Mouse (Mus musculus): ENCODE results near the gene Slc7a7. TPM values are rescaled to one million over a fixed set of nuclear protein-coding genes. Genes with fewer than 3 reads are reported as not detected.
A peak's percentile ranks its signal among the peaks of the same experiment; 100 is the strongest.

Gene Slc7a7
- total RNA-seq, 1 experiment from 2014 or later = 3.5 TPM

- no peak for ATAC-seq (replicated peaks in 1 of 2; ENCODE audit: insufficient read depth in 1 of 2, low FRiP score in 2 of 2, low TSS enrichment in 1 of 2, low read depth in 1 of 2, poor library complexity in 2 of 2, severe bottlenecking in 2 of 2)
These were observed 3.4 kb upstream of the Slc7a7 start for GRCm38 (mm10) chr14:54421014-54421413.

GRCm38 (mm10) chr14:54416830-54417229, 750 bp downstream of the Slc7a7 start:
- no peak for ATAC-seq (replicated peaks in 1 of 2; ENCODE audit: insufficient read depth in 1 of 2, low FRiP score in 2 of 2, low TSS enrichment in 1 of 2, low read depth in 1 of 2, poor library complexity in 2 of 2, severe bottlenecking in 2 of 2)

GRCm38 (mm10) chr14:54416229-54416775, 1.3 kb downstream of the Slc7a7 start:
- ATAC-seq (replicated peaks in 1 of 2; ENCODE audit: insufficient read depth in 1 of 2, low FRiP score in 2 of 2, low TSS enrichment in 1 of 2, low read depth in 1 of 2, poor library complexity in 2 of 2, severe bottlenecking in 2 of 2) = no peak

- no peak for ATAC-seq (replicated peaks in 1 of 2; ENCODE audit: insufficient read depth in 1 of 2, low FRiP score in 2 of 2, low TSS enrichment in 1 of 2, low read depth in 1 of 2, poor library complexity in 2 of 2, severe bottlenecking in 2 of 2)
These were observed 2.1 kb downstream of the Slc7a7 start for GRCm38 (mm10) chr14:54415241-54416020.

- no peak for ATAC-seq (replicated peaks in 1 of 2; ENCODE audit: insufficient read depth in 1 of 2, low FRiP score in 2 of 2, low TSS enrichment in 1 of 2, low read depth in 1 of 2, poor library complexity in 2 of 2, severe bottlenecking in 2 of 2)
These were observed 3.5 kb downstream of the Slc7a7 start for GRCm38 (mm10) chr14:54413877-54414700.

- 0 out of 4 replicates have a peak, but pooled peaks of 1 of the 2 experiments have one; percentile 38 for ATAC-seq (replicated peaks in 1 of 2; ENCODE audit: insufficient read depth in 1 of 2, low FRiP score in 2 of 2, low TSS enrichment in 1 of 2, low read depth in 1 of 2, poor library complexity in 2 of 2, severe bottlenecking in 2 of 2)
These were observed 4.9 kb downstream of the Slc7a7 start for GRCm38 (mm10) chr14:54412629-54413170.

GRCm38 (mm10) chr14:54412000-54412576, 5.5 kb downstream of the Slc7a7 start:
- no peak for ATAC-seq (replicated peaks in 1 of 2; ENCODE audit: insufficient read depth in 1 of 2, low FRiP score in 2 of 2, low TSS enrichment in 1 of 2, low read depth in 1 of 2, poor library complexity in 2 of 2, severe bottlenecking in 2 of 2)

GRCm38 (mm10) chr14:54409980-54410810, 7.4 kb downstream of the Slc7a7 start:
- ATAC-seq (replicated peaks in 1 of 2; ENCODE audit: insufficient read depth in 1 of 2, low FRiP score in 2 of 2, low TSS enrichment in 1 of 2, low read depth in 1 of 2, poor library complexity in 2 of 2, severe bottlenecking in 2 of 2) = peak in 1 of 2 experiments; percentile 27; a peak in 1 of 4 replicates

- peak; percentile 39 to 62; a peak in 3 of 4 replicates for ATAC-seq (replicated peaks in 1 of 2; ENCODE audit: insufficient read depth in 1 of 2, low FRiP score in 2 of 2, low TSS enrichment in 1 of 2, low read depth in 1 of 2, poor library complexity in 2 of 2, severe bottlenecking in 2 of 2)
These were observed 8.4 kb downstream of the Slc7a7 start for GRCm38 (mm10) chr14:54409057-54409645.

- ATAC-seq (replicated peaks in 1 of 2; ENCODE audit: insufficient read depth in 1 of 2, low FRiP score in 2 of 2, low TSS enrichment in 1 of 2, low read depth in 1 of 2, poor library complexity in 2 of 2, severe bottlenecking in 2 of 2) = no peak
These were observed 9.1 kb downstream of the Slc7a7 start for GRCm38 (mm10) chr14:54408336-54409056.

GRCm38 (mm10) chr14:54401723-54402122, 15.9 kb downstream of the Slc7a7 start:
- no peak for ATAC-seq (replicated peaks in 1 of 2; ENCODE audit: insufficient read depth in 1 of 2, low FRiP score in 2 of 2, low TSS enrichment in 1 of 2, low read depth in 1 of 2, poor library complexity in 2 of 2, severe bottlenecking in 2 of 2)

- ATAC-seq (replicated peaks in 1 of 2; ENCODE audit: insufficient read depth in 1 of 2, low FRiP score in 2 of 2, low TSS enrichment in 1 of 2, low read depth in 1 of 2, poor library complexity in 2 of 2, severe bottlenecking in 2 of 2) = no peak
These were observed 18.6 kb downstream of the Slc7a7 start for GRCm38 (mm10) chr14:54398921-54399382.

GRCm38 (mm10) chr14:54398528-54398916, 19.1 kb downstream of the Slc7a7 start:
- ATAC-seq (replicated peaks in 1 of 2; ENCODE audit: insufficient read depth in 1 of 2, low FRiP score in 2 of 2, low TSS enrichment in 1 of 2, low read depth in 1 of 2, poor library complexity in 2 of 2, severe bottlenecking in 2 of 2) = no peak

GRCm38 (mm10) chr14:54397872-54398527, 19.6 kb downstream of the Slc7a7 start:
- ATAC-seq (replicated peaks in 1 of 2; ENCODE audit: insufficient read depth in 1 of 2, low FRiP score in 2 of 2, low TSS enrichment in 1 of 2, low read depth in 1 of 2, poor library complexity in 2 of 2, severe bottlenecking in 2 of 2) = peak; percentile 37 to 58; a peak in 2 of 4 replicates

GRCm38 (mm10) chr14:54396685-54397084, 20.9 kb downstream of the Slc7a7 start:
- ATAC-seq (replicated peaks in 1 of 2; ENCODE audit: insufficient read depth in 1 of 2, low FRiP score in 2 of 2, low TSS enrichment in 1 of 2, low read depth in 1 of 2, poor library complexity in 2 of 2, severe bottlenecking in 2 of 2) = no peak

Measured in hematopoietic stem cell, adult 5-6 weeks (primary cell).